Mouse (Mus musculus): ENCODE data around the gene Fam162a. TPM values are rescaled to one million over a fixed set of nuclear protein-coding genes. Genes with fewer than 3 reads are reported as not detected.
"Not testable (repeated sequence)": the region's sequence is repeated elsewhere in the genome, so short reads cannot be mapped to it uniquely, and the experiment has no call there.

The Fam162a gene
- polyA plus RNA-seq, 1 experiment from 2014 or later: 146 TPM

DNA sequence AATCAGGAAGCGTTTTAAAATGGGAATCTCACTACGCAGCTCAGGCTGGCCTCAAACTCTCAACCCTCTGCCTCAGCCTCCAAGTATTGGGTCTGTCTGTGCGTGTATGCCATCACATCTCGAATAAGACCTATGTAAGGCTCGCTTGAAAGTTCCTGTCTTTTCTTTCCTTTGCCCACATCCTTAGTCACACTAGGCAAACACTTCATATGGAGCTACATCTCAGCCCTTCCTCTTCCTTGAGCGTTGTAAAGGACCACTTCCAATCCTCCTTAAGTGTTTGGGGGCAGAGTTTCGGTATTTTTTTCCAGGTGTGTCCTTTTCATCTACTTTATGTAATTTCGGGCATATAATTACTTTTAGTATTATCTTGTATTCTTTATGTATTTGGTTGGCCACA lies 16.5 kb downstream of the Fam162a start:
- no peak overlapping the region for H3K4me3 ChIP-seq (replicated peaks)
- no peak overlapping the region for H3K4me2 ChIP-seq
- WGBS: 96% methylated on average over 8 of the region's 8 CpGs
- no peaks in the 10 kb centered on the region for H3K4me1 ChIP-seq
- ATAC-seq (ENCODE audit: low FRiP score): no peak
- no peaks in the 10 kb centered on the region for H3K9me3 ChIP-seq (replicated peaks)
- H3K36me3 ChIP-seq: peaks cover 14% of the 10 kb centered on the region
- H3K9ac ChIP-seq (replicated peaks): no peak overlapping the region
- no peak overlapping the region for H3K27ac ChIP-seq (replicated peaks)
- H3K27me3 ChIP-seq (replicated peaks): no peaks in the 10 kb centered on the region

- ATAC-seq (ENCODE audit: low FRiP score): no peak
- Histone ChIP-seq H3K27me3 (replicated peaks) (no peaks in the 10 kb centered on the region), H3K9ac (replicated peaks) (no peak overlapping the region), H3K27ac (replicated peaks) (no peak overlapping the region), H3K4me3 (replicated peaks) (no peak overlapping the region), H3K4me2 (no peak overlapping the region), H3K9me3 (replicated peaks) (no peaks in the 10 kb centered on the region), H3K4me1 (no peaks in the 10 kb centered on the region), H3K36me3 (peaks cover 26% of the 10 kb centered on the region)
- WGBS: 94% methylated on average over 6 of the region's 6 CpGs
Observed at GRCm38 (mm10) chr16:36053524-36054275, 17.7 kb downstream of the Fam162a start.

DNA sequence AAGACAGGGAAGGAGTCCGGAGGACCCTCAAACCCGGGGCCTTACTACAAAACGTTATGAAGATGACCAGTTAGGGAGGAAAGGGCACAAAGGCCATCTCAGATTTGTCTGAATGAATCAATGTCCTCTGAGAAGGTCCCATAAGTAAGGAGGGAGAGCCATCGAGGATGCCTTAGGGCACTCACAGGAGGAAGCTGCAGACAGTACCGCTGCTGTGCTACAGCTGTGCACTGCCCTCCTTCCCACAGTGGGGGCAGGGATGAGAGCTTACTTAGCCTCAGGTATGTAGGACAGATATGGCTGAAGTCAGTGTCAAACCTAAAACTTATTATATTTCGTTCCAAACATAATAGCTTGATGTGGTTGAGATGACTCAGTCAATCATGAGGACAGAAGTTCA lies 19.9 kb downstream of the Fam162a start:
- Histone ChIP-seq H3K27ac (replicated peaks) (no peak overlapping the region), H3K36me3 (peaks cover 47% of the 10 kb centered on the region), H3K4me3 (replicated peaks) (no peak overlapping the region), H3K9ac (replicated peaks) (no peak overlapping the region), H3K4me2 (no peak overlapping the region), H3K27me3 (replicated peaks) (no peaks in the 10 kb centered on the region), H3K4me1 (no peaks in the 10 kb centered on the region), H3K9me3 (replicated peaks) (no peaks in the 10 kb centered on the region)
- 95% methylated on average over 6 of the region's 6 CpGs for WGBS
- ATAC-seq (ENCODE audit: low FRiP score): no peak

DNA sequence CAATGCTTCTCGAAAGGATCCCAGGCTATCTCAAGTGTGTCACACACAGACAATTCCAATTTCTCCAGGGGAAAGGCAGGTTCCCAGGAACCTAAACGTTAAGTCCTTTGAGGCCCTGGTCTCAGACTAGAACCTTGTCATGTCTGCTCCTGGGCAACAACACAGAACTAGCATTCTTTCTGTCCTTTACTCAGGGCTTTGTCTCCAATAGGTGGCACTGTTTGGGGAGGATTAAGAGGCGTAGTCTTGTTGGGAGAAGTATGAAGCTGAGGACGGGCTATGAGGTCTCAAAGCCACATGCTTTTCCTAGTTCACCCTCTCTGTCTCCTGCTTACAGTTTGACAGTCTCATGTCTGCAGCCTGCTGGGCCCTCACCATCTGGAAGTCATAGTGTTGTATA lies 23.9 kb downstream of the Fam162a start:
- Histone ChIP-seq H3K27ac (replicated peaks) (no peak overlapping the region), H3K4me2 (no peak overlapping the region), H3K9me3 (replicated peaks) (no peaks in the 10 kb centered on the region), H3K4me1 (peaks cover 19% of the 10 kb centered on the region), H3K4me3 (replicated peaks) (no peak overlapping the region), H3K36me3 (peaks cover 69% of the 10 kb centered on the region), H3K27me3 (replicated peaks) (no peaks in the 10 kb centered on the region), H3K9ac (replicated peaks) (no peak overlapping the region)
- 92% methylated on average over 4 of the region's 4 CpGs for WGBS
- no peak for ATAC-seq (ENCODE audit: low FRiP score)

DNA sequence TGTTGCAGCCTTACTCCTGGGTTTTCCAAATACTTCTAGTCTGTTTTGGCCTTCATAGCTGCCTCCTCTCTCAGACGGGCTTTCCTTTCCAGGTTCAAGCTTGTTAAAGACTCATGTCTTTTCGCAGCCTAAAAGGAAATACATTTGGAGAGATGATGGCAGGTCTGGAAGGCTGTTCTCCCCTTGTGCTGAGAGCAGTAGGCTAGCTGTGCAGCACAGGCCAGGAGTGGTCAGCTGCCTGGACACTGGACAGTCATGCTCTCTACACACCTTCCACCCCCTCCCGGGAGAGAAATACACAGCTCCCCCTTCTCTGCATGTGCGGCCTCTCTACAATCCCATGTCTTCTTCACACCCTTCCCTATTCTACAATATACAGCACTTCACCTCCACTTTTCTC lies 27.4 kb downstream of the Fam162a start:
- H3K36me3 ChIP-seq: peaks cover 46% of the 10 kb centered on the region
- H3K4me2 ChIP-seq: no peak overlapping the region
- H3K9ac ChIP-seq (replicated peaks): no peak overlapping the region
- WGBS: 93% methylated on average over 4 of the region's 4 CpGs
- peaks cover 36% of the 10 kb centered on the region for H3K4me1 ChIP-seq
- H3K27me3 ChIP-seq (replicated peaks): no peaks in the 10 kb centered on the region
- no peak overlapping the region for H3K4me3 ChIP-seq (replicated peaks)
- ATAC-seq (ENCODE audit: low FRiP score): no peak
- no peaks in the 10 kb centered on the region for H3K9me3 ChIP-seq (replicated peaks)
- no peak overlapping the region for H3K27ac ChIP-seq (replicated peaks)

DNA sequence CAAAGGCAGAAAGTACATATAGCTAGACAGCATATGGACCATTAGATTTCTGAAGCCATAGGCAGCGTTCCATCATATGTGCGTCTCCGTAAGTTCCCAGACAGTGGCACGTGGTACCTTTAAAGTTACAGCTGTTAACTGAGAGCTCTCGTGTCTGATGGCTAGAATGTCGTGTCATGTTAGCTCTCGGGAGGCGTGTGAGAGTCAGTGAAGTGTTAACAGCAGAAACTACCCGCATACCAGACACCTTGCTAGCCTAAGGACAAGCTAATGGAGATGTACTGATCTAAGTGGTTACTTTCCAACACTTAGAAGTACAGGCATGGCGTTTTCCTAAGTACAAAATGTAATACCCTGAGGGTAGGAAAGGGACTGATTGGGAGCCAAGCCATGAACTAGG lies 28.3 kb downstream of the Fam162a start:
- Histone ChIP-seq H3K4me1 (peaks cover 36% of the 10 kb centered on the region), H3K4me2 (no peak overlapping the region), H3K9me3 (replicated peaks) (no peaks in the 10 kb centered on the region), H3K27ac (replicated peaks) (no peak overlapping the region), H3K27me3 (replicated peaks) (no peaks in the 10 kb centered on the region), H3K9ac (replicated peaks) (no peak overlapping the region), H3K4me3 (replicated peaks) (no peak overlapping the region), H3K36me3 (peaks cover 37% of the 10 kb centered on the region)
- WGBS: 89% methylated on average over 10 of the region's 10 CpGs
- ATAC-seq (ENCODE audit: low FRiP score): no peak

DNA sequence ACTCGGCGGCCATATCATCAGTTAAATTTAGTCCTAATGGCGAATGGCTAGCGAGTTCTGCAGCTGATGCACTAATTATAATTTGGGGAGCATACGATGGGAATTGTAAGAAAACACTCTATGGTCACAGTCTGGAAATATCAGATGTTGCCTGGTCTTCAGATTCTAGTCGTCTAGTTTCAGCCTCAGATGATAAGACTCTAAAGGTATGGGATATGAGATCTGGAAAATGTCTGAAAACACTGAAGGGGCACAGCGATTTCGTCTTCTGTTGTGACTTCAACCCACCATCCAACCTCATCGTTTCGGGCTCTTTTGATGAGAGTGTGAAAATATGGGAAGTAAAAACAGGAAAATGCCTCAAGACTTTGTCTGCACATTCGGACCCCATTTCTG lies 29.8 kb downstream of the Fam162a start:
- Histone ChIP-seq H3K4me1 (peaks cover 36% of the 10 kb centered on the region), H3K27ac (replicated peaks) (peak overlapping the region; percentile 88), H3K36me3 (peaks cover 27% of the 10 kb centered on the region), H3K27me3 (replicated peaks) (no peaks in the 10 kb centered on the region), H3K9ac (replicated peaks) (peak overlapping the region; percentile 70), H3K4me3 (replicated peaks) (peak overlapping the region; percentile 67), H3K4me2 (peak overlapping the region; percentile 72), H3K9me3 (replicated peaks) (no peaks in the 10 kb centered on the region)
- no peak for ATAC-seq (ENCODE audit: low FRiP score)
- 31% methylated on average over 11 of the region's 11 CpGs for WGBS

DNA sequence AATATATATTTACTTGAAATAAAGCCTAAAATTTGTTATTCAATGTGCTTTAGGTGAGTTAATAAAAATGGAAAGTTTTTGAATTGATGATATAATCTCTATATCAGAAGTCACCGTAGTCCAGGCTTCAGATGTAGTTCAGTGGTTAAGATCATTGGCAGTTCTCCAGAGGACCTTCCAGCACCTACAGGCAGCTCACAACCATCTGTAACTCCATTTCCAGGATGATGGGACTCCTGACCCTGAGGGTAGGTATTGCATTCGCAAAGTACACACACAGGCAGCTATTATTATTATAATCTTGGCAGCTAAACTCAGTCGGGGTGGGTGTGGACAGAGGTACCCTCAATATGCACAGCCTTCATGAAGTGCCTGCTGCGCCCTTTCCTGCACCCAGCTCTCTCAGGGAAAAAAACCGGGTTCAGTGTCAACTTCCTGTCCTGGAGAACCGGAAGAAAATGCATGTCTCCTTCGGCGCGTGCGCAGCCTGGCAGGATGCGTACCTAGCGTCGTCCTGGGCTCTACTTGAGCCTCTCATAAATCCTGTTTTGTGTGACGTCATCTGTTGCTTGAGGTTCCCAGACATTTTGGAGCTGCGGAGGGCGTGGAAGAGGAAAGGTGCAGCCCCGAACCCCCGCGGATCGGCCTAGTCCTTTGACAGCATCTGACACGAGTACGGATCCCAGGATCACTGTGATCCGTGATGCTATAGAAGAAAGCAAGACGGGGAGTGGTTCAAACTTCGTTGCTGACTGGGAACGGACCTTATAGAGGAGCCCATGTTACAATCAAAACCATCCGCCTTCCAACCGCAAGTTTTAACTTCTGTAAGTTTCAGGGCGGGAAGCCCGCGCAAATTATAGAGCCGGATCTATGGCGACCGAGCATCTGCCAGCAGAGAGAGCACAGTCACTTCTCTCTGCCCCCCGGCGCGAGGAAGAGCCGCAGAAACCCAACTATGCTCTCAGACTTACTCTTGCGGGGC lies 30.5 kb downstream of the Fam162a start, which contains the start of gene Wdr5b:
Gene Wdr5b, plus strand, starts transcription at position 551 of the 985 bp plus-strand sequence.
- H3K4me2 ChIP-seq: peak within 1 kb of the TSS; percentile 72
- peak within 1 kb of the TSS; percentile 88 for H3K27ac ChIP-seq (replicated peaks)
- H3K27me3 ChIP-seq (replicated peaks): no peaks in the 10 kb centered on the region
- ATAC-seq (ENCODE audit: low FRiP score): peak; percentile 97
- H3K4me1 ChIP-seq: peaks cover 36% of the 10 kb centered on the region
- H3K4me3 ChIP-seq (replicated peaks): peak within 1 kb of the TSS; percentile 67
- no peaks in the 10 kb centered on the region for H3K9me3 ChIP-seq (replicated peaks)
- peak within 1 kb of the TSS; percentile 70 for H3K9ac ChIP-seq (replicated peaks)
- 2% methylated on average over 39 of the region's 39 CpGs for WGBS
- H3K36me3 ChIP-seq: peaks cover 22% of the 10 kb centered on the region

DNA sequence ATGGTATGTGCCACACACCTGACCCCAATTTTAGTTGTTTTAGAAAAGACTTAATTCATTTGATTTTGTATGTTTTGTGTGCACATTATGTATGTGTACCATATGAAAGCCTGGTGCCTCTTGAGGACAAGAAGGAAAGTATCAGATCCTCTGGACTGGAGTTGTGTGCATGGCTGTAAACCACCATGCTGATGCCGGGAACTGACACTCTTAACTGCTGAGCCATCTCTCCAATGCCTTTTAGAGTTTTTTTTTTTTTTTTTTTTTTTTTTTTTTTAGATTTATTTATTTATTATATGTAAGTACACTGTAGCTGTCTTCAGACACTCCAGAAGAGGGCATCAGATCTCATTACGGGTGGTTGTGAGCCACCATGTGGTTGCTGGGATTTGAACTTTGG lies 43.3 kb downstream of the Fam162a start:
- H3K27me3 ChIP-seq (replicated peaks); H3K4me1 ChIP-seq; H3K9me3 ChIP-seq (replicated peaks); H3K9ac ChIP-seq (replicated peaks); H3K27ac ChIP-seq (replicated peaks); H3K4me2 ChIP-seq; ATAC-seq (ENCODE audit: low FRiP score); H3K4me3 ChIP-seq (replicated peaks): not testable (repeated sequence)
- 97% methylated on average over 2 of the region's 2 CpGs for WGBS
- peaks cover 29% of the 10 kb centered on the region for H3K36me3 ChIP-seq

DNA sequence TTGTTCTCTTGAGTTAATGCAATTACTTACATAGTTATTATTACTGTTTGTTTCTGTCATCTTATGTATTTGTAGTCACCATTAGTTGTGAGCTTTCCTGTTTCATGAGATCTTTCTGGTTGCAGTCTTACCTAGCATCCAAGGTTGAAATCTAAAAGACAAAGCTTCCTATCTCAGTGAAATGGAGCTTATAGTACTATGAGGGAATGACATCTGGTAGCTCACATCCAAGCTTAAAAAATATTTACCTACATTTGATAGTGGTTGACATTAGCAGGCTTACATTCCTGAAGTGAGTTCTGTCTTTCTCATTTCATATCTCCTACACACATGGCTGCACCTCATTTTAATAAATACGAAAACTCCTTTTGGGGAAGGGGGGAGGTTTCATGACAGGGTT lies 55.1 kb downstream of the Fam162a start:
- no peaks in the 10 kb centered on the region for H3K27me3 ChIP-seq (replicated peaks)
- no peaks in the 10 kb centered on the region for H3K4me1 ChIP-seq
- H3K4me2 ChIP-seq: no peak overlapping the region
- H3K9me3 ChIP-seq (replicated peaks): no peaks in the 10 kb centered on the region
- H3K36me3 ChIP-seq: peaks cover 30% of the 10 kb centered on the region
- no peak overlapping the region for H3K27ac ChIP-seq (replicated peaks)
- H3K9ac ChIP-seq (replicated peaks): no peak overlapping the region
- 100% methylated on average over 1 of the region's 1 CpGs for WGBS
- H3K4me3 ChIP-seq (replicated peaks): no peak overlapping the region
- no peak for ATAC-seq (ENCODE audit: low FRiP score)

GRCm38 (mm10) chr16:36008396-36008795 lies 63.0 kb downstream of the Fam162a start:
- Histone ChIP-seq H3K9me3 (replicated peaks) (no peaks in the 10 kb centered on the region), H3K9ac (replicated peaks) (no peak overlapping the region), H3K27me3 (replicated peaks) (no peaks in the 10 kb centered on the region), H3K4me2 (no peak overlapping the region), H3K27ac (replicated peaks) (no peak overlapping the region), H3K4me3 (replicated peaks) (no peak overlapping the region), H3K4me1 (no peaks in the 10 kb centered on the region), H3K36me3 (peaks cover 20% of the 10 kb centered on the region)
- ATAC-seq (ENCODE audit: low FRiP score): no peak
- WGBS: 90% methylated on average over 3 of the region's 3 CpGs

DNA sequence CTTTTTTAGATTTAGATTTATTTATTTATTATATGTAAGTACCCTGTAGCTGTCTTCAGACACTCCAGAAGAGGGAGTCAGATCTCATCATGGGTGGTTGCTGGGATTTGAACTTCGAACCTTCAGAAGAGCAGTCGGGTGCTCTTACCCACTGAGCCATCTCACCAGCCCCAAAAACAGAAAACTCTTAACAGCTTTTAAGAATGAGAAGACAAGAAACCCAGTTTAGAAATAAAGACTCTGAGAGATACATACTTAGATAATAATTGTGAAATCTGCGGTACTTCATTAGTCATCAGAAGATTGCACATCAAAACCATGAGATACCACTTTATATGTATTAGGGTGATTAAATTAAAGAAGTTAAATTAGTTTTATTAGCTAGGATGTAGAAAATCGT lies 72.5 kb downstream of the Fam162a start:
- not testable (repeated sequence) for H3K27me3 ChIP-seq (replicated peaks); ATAC-seq (ENCODE audit: low FRiP score); H3K9ac ChIP-seq (replicated peaks); H3K4me1 ChIP-seq; H3K4me2 ChIP-seq; H3K4me3 ChIP-seq (replicated peaks); H3K27ac ChIP-seq (replicated peaks); H3K9me3 ChIP-seq (replicated peaks)
- peaks cover 16% of the 10 kb centered on the region for H3K36me3 ChIP-seq
- 94% methylated on average over 4 of the region's 4 CpGs for WGBS

All from neural tube, embryonic 15.5 days (tissue).